Mouse (Mus musculus) intestine, embryonic 15.5 days (tissue): ENCODE measurements around the gene Olfr56. TPM values are rescaled to one million over a fixed set of nuclear protein-coding genes. Genes with fewer than 3 reads are reported as not detected.
A peak's percentile ranks its signal among the peaks of the same experiment; 100 is the strongest.

Source experiments
- ATAC-seq: fragments of 200-750 bp; cut with Nextera tagmentation; 2 replicates; pipeline ENCODE4 v1.8.0; 2017; ENCODE audit warnings: moderate TSS enrichment, moderate library complexity
- H3K27ac ChIP-seq: fragments of 300-500 bp; sonication (generic); 2 replicates; pipeline ENCODE4 v1.5.1; 2015; ENCODE audit warnings: mild to moderate bottlenecking, inconsistent platforms
- H3K27me3 ChIP-seq: fragments of 300-500 bp; sonication (generic); replicated peaks from 2 replicates; pipeline ENCODE4 v1.6.1; 2015; ENCODE audit warnings: inconsistent platforms
- H3K36me3 ChIP-seq: fragments of 300-500 bp; sonication (generic); 2 replicates; pipeline ENCODE4 v1.6.1; 2015; ENCODE audit warnings: inconsistent platforms
- H3K4me1 ChIP-seq: fragments of 300-500 bp; sonication (generic); replicated peaks from 2 replicates; pipeline ENCODE4 v1.6.1; 2015; ENCODE audit warnings: inconsistent platforms
- H3K4me2 ChIP-seq: fragments of 300-500 bp; sonication (generic); replicated peaks from 2 replicates; pipeline ENCODE4 v1.6.1; 2015; ENCODE audit warnings: mild to moderate bottlenecking, inconsistent platforms
- H3K4me3 ChIP-seq: fragments of 300-500 bp; sonication (generic); replicated peaks from 2 replicates; pipeline ENCODE4 v1.5.1; 2015; ENCODE audit warnings: inconsistent platforms
- H3K9ac ChIP-seq: fragments of 300-500 bp; sonication (generic); 2 replicates; pipeline ENCODE4 v1.6.1; 2015; ENCODE audit warnings: inconsistent platforms
- H3K9me3 ChIP-seq: fragments of 300-500 bp; sonication (generic); 2 replicates; pipeline ENCODE4 v1.6.1; 2016; ENCODE audit warnings: inconsistent platforms
- WGBS: fragments of 180-500 bp; shearing (Covaris S2); methylation state at CpG from one replicate; pipeline ENCODE4 v1.1.7; 2015; 5-methylcytosine and 5-hydroxymethylcytosine counted together
- polyA plus RNA-seq: library from polyadenylated mRNA; unstranded; fragments of >200 nt; fragmentation: Nextera tagmentation; extraction: Ambion mirVana; gene quantifications from 2 replicates; pipeline ENCODE4 v1.2.1, GENCODE M21; 2015

Olfr56 gene
- polyA plus RNA-seq, 1 experiment from 2014 or later, result not detected

DNA sequence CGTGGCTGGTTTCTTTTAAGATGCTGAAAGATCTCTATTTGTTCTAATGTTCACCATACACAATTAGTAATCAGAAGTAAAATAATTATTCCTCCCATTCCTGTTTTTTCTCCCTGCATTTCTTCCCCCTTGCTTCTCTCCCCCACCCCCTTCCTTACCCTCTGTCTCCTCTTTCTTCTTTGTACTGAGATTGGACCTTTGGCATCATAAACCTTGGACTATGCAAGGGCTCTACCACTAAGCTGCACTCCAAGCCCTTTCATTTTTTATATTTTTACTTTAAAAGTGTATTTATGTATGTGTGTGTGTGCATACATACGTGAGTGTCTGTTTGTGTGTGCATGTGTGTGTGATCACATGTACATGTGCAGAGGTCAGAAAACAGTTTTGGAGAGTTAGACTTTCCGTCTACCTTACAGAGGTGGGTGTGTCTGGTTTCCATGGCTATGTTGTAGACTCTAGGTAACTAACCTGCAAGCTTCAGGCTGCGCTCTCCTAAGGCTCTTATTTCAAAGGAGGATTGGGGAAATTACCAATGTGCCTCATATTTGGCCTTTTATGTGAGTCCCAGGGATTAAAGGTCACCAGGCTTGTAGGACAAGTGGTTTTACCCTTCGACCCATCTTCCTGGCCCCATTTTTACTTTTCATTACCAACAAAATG, 110.4 kb downstream of the Olfr56 start:
- Histone ChIP-seq H3K4me3 (no peak overlapping the region), H3K4me2 (no peak overlapping the region; the same call in 1 of the 2 replicates), H3K27ac (no peak overlapping the region), H3K36me3 (no peaks in the 10 kb centered on the region), H3K9me3 (no peaks in the 10 kb centered on the region), H3K27me3 (no peaks in the 10 kb centered on the region), H3K9ac (no peak overlapping the region), H3K4me1 (peaks cover 9% of the 10 kb centered on the region)
- 68% methylated on average over 5 of the region's 5 CpGs for WGBS
- ATAC-seq, result peak; percentile 81

DNA sequence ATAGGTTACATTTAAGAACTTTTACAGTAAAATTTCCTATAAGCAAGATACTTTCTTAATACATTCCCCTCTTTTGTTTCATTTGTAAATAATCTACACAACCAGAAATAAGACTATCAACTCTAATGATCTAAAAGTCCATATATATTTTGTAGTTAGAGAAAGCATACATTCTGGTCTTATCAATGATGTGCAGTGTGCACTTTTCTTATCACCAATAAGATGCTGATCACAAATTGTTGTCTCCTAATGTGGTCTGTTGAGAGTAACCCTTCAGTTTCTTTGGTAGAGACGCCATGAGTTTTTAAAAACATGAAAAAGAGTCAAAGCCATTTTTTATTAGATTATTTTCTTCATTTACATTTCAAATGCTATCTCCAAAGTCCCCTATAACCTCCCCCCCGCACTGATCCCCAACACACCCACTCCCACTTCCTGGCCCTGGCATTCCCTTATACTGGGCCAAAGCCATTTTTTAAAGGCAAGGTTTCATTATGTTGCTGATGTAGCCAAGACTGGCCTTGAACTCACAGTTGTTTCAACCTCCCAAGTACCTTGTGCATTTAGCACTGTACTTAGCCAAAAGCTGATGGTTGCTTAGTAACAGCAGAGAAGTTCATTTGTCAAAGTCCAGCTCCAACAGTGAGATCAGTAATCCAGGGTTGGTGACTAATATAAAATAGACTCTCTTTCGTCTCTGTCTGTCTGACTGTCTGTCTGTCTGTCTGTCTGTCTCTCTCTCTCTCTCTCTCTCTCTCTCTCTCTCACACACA, 111.2 kb downstream of the Olfr56 start:
- H3K4me1 ChIP-seq, result peaks cover 9% of the 10 kb centered on the region
- H3K27me3 ChIP-seq, result no peaks in the 10 kb centered on the region
- H3K27ac ChIP-seq, result no peak overlapping the region
- WGBS, result 76% methylated on average over 3 of the region's 3 CpGs
- H3K36me3 ChIP-seq, result no peaks in the 10 kb centered on the region
- H3K4me3 ChIP-seq, result no peak overlapping the region
- no peak overlapping the region for H3K9ac ChIP-seq
- ATAC-seq, result 0 out of 2 replicates have a peak, but pooled peaks have one; percentile 21
- no peak overlapping the region for H3K4me2 ChIP-seq
- no peaks in the 10 kb centered on the region for H3K9me3 ChIP-seq

DNA sequence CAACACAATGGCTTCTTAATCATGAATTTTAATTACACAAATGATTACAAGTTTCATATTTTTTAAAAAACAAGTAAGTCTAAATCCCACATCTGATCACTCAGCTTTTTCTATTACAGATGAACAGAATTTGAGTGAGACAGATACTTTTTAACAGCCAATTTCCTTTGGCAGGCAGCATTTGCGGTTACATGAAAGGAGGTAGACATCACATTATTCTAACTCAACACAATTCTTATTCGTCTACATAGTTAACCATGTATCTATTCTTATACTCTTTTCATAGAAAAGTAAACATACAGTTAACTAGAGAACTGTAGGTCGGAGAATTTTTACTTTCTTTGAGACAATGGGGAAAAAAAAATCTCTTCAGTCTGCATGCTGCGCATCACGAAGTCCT, 111.9 kb downstream of the Olfr56 start:
- no peaks in the 10 kb centered on the region for H3K9me3 ChIP-seq
- no peaks in the 10 kb centered on the region for H3K36me3 ChIP-seq
- H3K4me1 ChIP-seq, result peaks cover 9% of the 10 kb centered on the region
- H3K27ac ChIP-seq, result no peak overlapping the region
- no peaks in the 10 kb centered on the region for H3K27me3 ChIP-seq
- ATAC-seq, result no peak
- H3K9ac ChIP-seq, result no peak overlapping the region
- no peak overlapping the region for H3K4me2 ChIP-seq
- H3K4me3 ChIP-seq, result no peak overlapping the region
- WGBS, result 83% methylated on average over 5 of the region's 5 CpGs

DNA sequence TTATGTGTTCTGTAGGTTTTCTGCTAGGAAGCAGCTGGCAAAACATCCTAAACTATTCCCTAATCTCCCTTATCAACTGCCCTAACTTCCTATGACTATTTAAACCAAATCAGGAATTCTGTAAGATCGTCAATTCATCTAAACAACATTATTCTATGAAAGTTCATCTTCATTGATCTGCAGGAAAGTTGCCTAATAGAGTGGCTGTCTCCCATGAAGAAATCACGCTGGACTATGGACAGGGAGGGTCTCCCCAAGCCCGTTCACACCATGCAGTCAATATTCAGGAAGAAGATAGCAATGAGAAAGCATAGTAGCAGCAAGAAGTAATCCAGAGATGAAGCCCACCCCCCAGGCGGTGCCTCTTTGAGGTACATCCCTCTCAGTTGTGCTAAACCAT, 112.5 kb downstream of the Olfr56 start:
- WGBS, result 70% methylated on average over 4 of the region's 4 CpGs
- H3K4me2 ChIP-seq, result no peak overlapping the region
- no peak for ATAC-seq

DNA sequence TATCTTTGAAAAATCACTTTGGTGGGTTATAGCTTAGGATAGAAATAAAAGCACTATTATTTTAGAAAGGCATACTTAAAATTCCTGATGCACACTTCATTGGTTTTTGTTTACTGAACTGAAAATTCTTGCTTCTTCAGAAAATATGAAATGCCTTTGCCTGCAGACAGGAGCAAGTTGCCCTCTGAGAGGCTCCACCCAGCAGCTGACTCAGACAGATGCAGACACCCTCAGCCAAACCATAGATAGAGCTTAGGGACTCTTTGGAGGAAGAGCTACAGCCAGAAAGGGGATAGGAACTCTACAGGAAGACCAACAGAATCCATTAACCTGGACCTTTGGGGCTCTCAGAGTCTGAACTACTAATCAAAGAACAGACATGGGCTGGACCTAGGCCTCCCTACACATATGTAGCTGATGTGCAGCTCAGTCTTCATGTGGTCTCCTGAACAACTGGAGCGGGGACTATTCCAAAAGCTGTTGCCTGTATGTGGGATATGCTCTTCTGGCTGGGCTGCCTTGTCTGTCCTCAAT, 113.4 kb downstream of the Olfr56 start:
- H3K4me3 ChIP-seq, result no peak overlapping the region
- no peaks in the 10 kb centered on the region for H3K36me3 ChIP-seq
- peaks cover 9% of the 10 kb centered on the region for H3K4me1 ChIP-seq
- H3K27me3 ChIP-seq, result no peaks in the 10 kb centered on the region
- H3K4me2 ChIP-seq, result no peak overlapping the region
- WGBS, result 100% methylated on average over 1 of the region's 1 CpGs
- no peaks in the 10 kb centered on the region for H3K9me3 ChIP-seq
- no peak overlapping the region for H3K9ac ChIP-seq
- no peak overlapping the region for H3K27ac ChIP-seq
- ATAC-seq, result no peak

More for the DNA sequence above, 112.5 kb downstream of the Olfr56 start:
- H3K9me3 ChIP-seq, result no peaks in the 10 kb centered on the region
- peaks cover 9% of the 10 kb centered on the region for H3K4me1 ChIP-seq
- H3K27me3 ChIP-seq, result no peaks in the 10 kb centered on the region
- no peak overlapping the region for H3K9ac ChIP-seq
- no peak overlapping the region for H3K27ac ChIP-seq
- no peak overlapping the region for H3K4me3 ChIP-seq
- no peaks in the 10 kb centered on the region for H3K36me3 ChIP-seq

DNA sequence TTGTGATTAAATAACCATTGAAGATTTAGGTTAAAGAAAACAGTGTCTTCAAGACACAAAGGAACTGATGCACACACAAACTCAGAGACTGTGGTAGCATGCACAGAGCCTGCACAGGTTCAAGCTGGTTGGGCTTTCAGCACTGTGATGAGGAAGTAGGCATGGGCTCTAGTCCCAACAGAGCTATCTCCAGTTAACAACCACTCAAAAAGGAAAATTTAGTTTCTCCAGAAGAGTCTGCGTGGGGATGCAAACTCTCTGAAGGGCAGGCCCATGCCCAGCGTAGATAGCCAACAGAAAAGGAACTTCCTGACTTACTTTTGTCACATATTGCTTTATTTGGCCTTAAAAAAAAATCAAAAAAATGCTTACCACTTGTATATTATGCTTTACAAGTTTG, 114.1 kb downstream of the Olfr56 start:
- 95% methylated on average over 2 of the region's 2 CpGs for WGBS
- ATAC-seq, result no peak
- H3K4me3 ChIP-seq, result no peak overlapping the region
- H3K27ac ChIP-seq, result no peak overlapping the region
- H3K4me2 ChIP-seq, result no peak overlapping the region
- H3K9me3 ChIP-seq, result no peaks in the 10 kb centered on the region
- H3K27me3 ChIP-seq, result no peaks in the 10 kb centered on the region
- H3K4me1 ChIP-seq, result peaks cover 8% of the 10 kb centered on the region
- H3K36me3 ChIP-seq, result no peaks in the 10 kb centered on the region
- H3K9ac ChIP-seq, result no peak overlapping the region

DNA sequence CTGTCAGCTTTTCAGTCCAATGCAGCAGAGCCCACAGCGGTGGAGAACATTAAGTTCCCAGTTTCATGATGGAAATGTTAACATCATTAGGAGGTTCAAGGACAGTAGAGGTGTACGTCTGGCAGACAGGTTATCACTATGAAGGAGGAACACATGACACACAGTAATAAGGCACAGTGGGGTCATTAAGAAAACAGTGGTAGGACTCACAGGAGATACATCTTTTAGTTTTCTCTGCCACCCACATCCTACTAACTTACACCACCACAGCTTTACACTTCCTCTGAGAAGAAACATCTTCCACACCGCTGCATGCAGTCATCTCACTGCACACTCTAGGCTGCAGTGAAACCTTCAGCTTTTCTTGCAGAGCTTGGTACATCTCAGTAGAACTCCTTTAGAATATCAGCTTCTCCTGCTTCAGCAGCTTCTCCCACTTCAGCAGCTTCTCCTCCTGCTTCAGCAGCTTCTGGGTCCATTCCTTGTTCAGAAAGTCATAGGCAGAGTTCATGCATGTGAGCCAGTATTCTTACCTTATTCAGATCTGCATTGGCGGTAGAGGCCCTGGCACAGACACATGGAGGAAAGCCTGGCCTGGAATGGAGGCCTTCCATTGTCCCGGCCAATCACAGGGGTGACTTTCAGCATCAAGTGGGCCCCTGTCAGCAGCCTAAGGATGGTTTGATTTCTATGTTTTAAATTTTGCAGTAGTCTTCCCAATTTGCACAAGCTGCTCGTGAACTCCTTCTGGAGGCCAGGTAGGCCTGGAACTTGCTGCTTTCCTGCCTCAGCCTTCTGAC, 115.4 kb downstream of the Olfr56 start:
- no peaks in the 10 kb centered on the region for H3K9me3 ChIP-seq
- no peak overlapping the region for H3K4me3 ChIP-seq
- ATAC-seq, result no peak
- H3K4me1 ChIP-seq, result peaks cover 2% of the 10 kb centered on the region; the same call in 1 of the 2 replicates
- no peak overlapping the region for H3K4me2 ChIP-seq
- H3K27me3 ChIP-seq, result no peaks in the 10 kb centered on the region
- WGBS, result 81% methylated on average over 6 of the region's 6 CpGs
- H3K27ac ChIP-seq, result no peak overlapping the region
- no peaks in the 10 kb centered on the region for H3K36me3 ChIP-seq
- no peak overlapping the region for H3K9ac ChIP-seq

DNA sequence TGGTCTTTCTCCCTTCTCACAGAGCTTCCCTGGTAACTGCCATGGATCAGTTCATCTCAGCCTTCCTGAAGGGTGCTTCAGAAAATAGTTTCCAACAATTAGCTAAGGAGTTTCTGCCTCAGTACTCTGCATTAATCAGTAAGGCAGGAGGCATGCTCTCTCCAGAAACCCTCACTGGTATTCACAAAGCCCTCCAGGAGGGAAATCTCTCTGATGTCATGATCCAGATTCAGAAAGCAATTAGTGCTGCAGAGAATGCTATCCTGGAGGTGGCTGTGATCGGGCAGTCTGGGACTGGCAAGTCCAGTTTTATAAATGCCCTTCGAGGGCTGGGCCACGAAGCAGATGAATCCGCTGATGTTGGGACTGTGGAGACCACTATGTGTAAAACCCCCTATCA, 116.7 kb downstream of the Olfr56 start:
- Histone ChIP-seq H3K9me3 (no peaks in the 10 kb centered on the region), H3K27ac (no peak overlapping the region), H3K9ac (no peak overlapping the region), H3K4me1 (no peaks in the 10 kb centered on the region; the same call in 1 of the 2 replicates), H3K4me3 (no peak overlapping the region), H3K36me3 (no peaks in the 10 kb centered on the region), H3K27me3 (no peaks in the 10 kb centered on the region), H3K4me2 (no peak overlapping the region)
- ATAC-seq, result no peak
- 83% methylated on average over 4 of the region's 4 CpGs for WGBS

DNA sequence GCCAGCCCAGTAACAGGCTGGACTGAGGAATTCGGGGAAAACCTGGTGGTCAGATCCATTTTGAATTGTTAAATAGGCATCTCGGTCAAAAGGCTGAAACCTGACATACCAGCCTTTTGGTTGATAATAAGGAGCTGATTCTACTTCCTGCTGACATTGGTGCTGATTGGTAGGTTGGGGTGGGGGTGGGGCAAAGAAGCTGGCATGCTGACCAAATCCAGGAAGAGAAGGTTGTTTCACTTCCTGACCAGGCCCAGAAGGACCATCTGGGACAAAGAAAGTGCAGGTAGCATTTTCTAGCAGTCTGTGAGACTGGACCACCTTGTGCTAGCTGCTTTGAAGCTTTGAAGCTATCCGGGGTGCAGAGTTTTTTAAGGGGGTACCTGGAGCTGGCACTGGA, 121.7 kb downstream of the Olfr56 start:
- WGBS, result 89% methylated on average over 3 of the region's 3 CpGs

DNA sequence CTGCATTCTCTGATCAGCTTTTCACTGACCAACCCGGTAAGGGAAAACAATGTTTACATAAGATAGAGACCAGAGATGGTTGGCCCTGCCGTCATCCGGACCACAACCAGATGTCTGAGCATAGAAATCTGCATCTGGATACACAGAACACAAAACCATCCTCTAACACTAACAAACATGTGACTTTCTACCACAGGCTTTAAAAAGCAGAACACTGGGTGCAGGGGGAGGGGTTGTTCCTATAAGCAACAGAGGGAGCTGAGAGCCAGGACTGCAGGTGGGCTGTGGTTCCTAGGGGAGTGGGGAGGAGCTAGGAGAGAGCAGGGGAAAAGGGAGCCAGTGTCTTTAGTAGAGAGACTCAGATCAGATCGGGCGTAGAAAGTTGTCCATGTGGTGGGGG, 122.8 kb downstream of the Olfr56 start:
- WGBS, result 26% methylated on average over 5 of the region's 5 CpGs
- H3K9ac ChIP-seq, result no peak overlapping the region
- H3K9me3 ChIP-seq, result no peaks in the 10 kb centered on the region
- no peaks in the 10 kb centered on the region for H3K36me3 ChIP-seq
- H3K4me1 ChIP-seq, result 0 out of 2 replicates have a peak, but pooled peaks cover 3% of the 10 kb centered on the region
- no peaks in the 10 kb centered on the region for H3K27me3 ChIP-seq
- H3K4me2 ChIP-seq, result no peak overlapping the region
- H3K4me3 ChIP-seq, result no peak overlapping the region
- ATAC-seq, result no peak
- no peak overlapping the region for H3K27ac ChIP-seq

More for the DNA sequence above, 121.7 kb downstream of the Olfr56 start:
- Histone ChIP-seq H3K27me3 (no peaks in the 10 kb centered on the region), H3K36me3 (no peaks in the 10 kb centered on the region), H3K9ac (no peak overlapping the region), H3K4me1 (0 out of 2 replicates have a peak, but pooled peaks cover 3% of the 10 kb centered on the region), H3K4me2 (no peak overlapping the region), H3K9me3 (no peaks in the 10 kb centered on the region), H3K4me3 (no peak overlapping the region), H3K27ac (no peak overlapping the region)
- no peak for ATAC-seq

DNA sequence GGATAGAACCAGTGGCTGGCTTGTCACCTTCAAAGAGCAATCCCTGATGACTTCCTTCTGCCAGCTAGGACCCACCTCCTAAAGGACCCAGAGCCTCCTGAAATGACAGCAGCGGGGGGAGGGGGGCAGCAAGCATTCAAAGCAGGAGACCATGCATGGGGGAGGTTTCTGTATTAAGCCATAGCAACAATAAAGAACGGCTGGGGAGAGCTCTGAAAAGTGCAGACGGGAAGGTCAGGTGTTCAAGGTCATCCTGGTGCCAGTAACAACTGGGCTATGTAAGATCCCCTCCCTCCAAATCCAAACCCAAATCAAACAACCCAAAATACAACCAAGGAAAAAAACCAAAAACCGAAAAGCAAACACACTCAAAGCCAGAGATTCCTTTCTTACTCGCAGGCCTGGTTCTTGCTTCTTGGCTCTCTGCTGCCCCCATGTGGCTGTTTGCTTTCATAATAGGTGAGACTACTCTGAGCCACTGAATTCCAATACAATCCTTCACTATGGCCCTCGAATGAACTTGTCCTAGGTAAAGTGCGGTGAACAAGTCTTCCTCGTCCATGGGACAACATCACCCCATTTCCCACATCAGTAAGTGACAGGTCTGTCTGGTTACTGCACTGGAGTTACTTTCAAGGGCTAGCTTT, 124.5 kb downstream of the Olfr56 start:
- no peak overlapping the region for H3K4me2 ChIP-seq
- no peaks in the 10 kb centered on the region for H3K27me3 ChIP-seq
- 0 out of 2 replicates have a peak, but pooled peaks cover 3% of the 10 kb centered on the region for H3K4me1 ChIP-seq
- H3K9ac ChIP-seq, result no peak overlapping the region
- ATAC-seq, result peak; percentile 74
- H3K4me3 ChIP-seq, result no peak overlapping the region
- H3K9me3 ChIP-seq, result no peaks in the 10 kb centered on the region
- H3K36me3 ChIP-seq, result no peaks in the 10 kb centered on the region
- H3K27ac ChIP-seq, result no peak overlapping the region
- 10% methylated on average over 8 of the region's 8 CpGs for WGBS
